Mouse (Mus musculus) liver, postnatal 0 days (tissue): ENCODE measurements around the gene Raph1.

ENCODE experiments used
- CTCF ChIP-seq: sonication (generic); IDR thresholded peaks from 2 replicates; pipeline ENCODE4 v1.5.1; 2016; ENCODE audit warnings: antibody characterized with exemption, low read depth
- EP300 ChIP-seq: IDR thresholded peaks from 2 replicates; pipeline ENCODE4 v1.6.1; 2016; ENCODE audit warnings: antibody characterized with exemption, low read depth, mild to moderate bottlenecking

DNA sequence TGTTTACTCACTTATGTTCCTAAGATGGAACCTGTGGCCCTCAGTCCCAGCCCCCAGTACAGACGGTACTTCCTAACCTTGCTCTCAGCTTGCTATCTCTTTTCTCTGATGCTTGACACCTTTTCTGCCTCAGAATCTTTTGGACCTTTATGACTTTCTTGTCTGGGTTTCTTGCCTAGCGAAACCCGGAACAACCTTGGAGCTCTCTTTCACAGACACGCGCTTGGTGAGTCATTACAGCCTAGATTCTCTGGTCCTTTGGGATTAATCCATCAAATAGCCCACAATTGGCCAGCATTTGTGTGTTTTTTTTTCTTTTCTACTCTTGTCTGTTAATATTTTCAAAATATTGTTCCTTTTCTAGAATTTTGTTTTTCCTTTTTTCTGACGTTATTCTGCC, 26.2 kb upstream of the Raph1 start:
- TF ChIP-seq CTCF = no peak
- no peak for TF ChIP-seq EP300
